Mouse (Mus musculus): ENCODE results near the gene Mapk6.

The Mapk6 gene

DNA sequence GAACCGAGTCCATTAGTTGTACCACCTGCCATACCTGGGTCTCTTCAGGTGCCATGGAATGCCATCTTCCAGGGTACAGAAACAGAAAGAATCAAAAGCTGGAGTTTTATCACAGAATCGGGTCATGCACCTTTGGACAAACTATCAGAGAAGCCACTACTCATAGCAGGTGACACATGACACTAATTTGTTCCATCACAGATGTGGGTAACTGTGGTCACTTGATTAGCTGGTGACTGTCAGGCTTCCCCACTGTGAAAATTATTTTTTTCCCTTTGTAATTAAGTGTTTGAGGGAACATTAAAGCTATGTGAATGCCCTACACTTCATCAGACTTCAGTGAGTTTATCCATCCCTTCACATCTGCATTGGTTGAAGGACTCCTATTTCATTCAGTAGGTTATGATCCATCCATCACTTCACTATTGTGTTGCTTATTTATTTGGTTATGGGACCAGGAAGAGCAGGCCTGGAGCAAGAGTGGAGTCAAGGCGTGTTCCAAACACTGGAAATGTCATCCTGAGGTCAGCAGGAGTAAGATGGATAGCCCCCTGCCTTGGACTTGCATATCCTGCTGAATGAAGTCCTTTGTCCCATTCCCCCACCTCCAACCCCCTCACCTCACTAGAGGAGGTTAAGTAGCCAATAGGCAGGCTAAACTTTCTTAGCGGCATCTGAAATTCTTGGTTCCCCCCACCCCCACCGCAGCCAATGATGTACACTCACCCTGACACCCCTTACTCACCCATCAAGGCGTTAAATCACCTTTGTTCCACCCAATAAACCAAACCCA, 14.7 kb upstream of the Mapk6 start:
- DNase-seq, result no peak

DNA sequence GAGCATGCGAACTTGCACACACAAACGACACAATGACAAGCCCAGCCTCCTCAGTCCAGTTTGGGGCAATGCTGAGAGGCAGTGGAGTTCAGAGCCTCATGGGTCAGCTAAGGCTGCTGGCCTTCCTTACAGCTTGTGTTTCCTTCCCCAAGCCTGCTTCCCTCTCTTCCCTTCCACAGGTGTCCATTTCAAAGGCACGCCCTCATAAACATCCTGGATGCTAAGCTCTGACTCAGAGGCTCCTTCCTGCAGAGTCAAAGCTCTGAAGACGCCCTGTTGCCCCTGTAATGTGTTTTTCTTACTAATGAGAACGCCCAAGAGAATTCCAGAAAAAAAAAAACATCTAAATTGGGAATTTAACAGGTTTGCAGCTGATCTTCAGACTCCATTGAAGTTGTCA, 13.9 kb upstream of the Mapk6 start:
- no peak for DNase-seq

DNA sequence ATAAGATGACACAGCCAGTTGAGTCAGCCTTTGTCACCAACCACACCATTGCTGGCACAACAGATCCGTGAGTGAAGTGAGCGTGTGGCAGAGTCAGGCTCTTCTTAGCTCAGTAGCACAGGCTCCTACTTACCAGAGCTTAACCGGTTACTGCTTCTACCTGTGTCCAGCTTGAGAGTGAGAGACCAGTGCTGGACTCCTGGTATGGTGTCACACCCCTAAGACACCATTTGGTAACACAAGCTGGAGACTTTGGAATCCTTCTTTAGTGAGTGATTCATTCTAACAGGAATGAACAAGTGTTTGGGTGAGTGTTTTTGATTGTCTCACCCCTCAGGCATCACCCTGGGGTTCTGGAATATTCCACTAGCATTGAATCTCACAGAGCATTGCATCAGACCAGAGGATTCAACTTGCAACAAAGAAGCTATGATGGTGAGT, 12.5 kb upstream of the Mapk6 start:
- no peak for DNase-seq

DNA sequence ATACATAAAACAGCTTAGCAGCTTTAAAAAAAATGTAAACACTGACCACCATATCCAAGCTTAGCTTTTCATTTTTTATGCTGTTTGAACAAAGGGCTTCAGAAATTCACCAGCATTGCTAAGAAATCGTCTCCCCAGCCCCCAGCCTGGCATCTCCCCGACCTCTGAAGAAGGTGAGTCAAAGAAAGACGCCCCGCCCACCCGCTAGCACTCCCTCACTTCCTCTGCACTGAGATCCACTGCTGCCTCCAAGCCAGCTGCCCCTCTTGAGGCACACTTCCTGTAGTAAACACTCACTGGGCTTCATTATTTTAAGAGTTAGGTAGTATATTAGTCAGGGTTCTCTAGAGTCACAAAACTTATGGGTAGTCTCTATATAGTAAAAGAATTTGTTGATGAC, 4.4 kb upstream of the Mapk6 start:
- no peak for DNase-seq

DNA sequence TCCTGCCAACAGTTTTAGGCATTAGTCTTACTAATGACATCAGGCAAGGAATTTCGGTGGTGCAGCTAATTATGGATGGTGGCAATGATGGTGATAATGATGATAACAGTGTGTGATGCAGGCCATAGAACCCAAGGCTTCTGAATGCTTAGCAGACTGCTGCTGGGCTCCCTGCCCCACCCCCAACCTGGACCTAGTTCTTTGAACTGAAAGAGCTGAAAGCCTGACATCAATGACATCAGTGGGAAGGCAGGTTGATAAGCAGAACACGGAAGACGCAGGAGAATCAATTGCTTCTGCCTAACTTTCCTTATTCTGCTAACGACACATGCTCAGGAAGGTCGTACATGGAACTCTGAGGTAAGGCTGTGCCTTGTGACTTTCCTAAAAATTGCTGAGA, 3.4 kb upstream of the Mapk6 start:
- no peak for DNase-seq

DNA sequence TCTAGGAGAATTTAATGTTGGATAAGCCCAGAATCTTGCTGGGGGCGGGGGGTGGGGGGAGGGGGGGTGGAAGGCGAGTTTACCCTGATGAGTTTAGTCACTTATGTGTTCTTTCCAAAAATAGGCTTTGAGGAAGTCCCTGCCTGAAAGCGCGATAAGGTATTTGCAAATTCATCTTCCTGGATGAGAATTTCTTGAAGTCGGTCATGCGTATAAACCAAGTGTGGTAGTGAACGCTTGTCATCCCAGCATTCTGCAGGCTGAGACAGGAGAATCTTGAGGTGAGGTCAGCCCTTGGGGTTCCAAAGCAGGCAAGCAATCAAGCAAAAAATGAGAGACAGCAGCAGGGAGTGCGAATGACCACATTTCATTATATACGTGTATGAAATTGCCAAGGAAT, 1.8 kb upstream of the Mapk6 start:
- DNase-seq, result no peak

DNA sequence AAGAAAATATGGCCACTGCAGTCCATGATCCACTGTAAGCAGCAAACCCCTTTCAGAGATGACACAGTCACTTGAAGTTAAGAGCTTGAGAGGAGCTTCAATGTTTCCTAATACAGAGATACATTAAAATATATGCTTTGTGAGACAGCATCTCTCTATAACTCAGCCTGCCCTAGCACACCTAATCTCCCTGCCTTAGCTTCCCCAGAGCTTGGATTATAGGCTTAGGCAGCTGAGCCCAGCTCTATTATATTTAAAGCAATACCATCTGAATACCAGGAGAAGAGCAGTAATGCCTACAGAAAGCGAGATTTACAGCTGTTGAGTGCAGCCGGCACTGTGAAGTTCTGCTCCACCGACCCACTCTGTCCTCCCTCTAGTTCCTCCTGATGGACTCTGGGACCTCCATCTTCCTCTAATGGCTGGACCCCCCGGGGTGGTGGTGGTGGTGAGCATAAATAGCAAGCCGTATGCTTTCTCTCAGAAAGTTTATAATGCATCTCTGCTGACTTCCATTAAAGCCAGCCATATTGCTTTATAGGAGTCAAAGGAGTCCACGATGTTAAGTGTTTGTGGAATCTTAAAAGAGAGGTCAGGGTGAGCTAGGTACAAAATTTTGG, 1.2 kb upstream of the Mapk6 start:
- DNase-seq, result no peak

DNA sequence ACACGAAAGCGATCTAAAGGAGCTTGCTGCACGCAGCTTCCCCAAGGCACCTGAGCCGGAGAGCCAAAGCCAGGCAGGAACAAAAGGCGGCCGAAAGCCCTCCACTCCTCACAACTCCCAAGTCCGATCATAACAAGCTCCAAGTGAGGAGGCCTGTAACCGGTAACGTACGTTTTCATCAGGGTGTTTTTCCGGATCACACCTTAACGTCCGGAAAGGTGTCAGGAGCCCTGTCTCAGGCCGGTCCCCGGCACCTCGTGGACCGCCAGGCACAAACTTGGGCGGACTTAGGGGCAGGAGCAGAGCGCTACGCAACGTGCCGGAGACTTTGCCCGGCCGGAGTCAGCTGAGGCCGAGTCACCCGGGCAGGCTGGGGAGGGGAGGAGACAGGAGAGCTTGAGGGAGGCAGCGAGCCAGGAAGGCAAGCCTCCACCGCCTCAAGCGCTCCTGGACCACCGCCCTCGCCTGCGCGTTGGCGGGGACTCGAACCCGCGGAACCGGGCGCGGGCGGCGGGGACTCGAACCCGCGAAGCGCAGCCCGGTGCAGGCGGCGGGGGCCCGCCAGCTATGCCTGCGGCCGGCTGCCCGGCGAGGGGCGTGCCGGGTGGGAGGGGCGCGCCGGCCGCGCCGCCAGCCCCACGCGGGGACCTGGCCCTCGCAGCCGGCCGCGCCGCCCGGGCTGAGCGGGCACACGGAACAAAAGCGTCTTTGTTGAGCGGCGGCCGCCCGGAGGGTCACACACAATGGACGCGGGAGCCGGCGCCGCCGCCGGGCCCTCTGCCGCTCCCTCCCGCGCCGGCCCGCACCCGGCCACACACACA, 564 bp downstream of the Mapk6 start:
- DNase-seq, result peak; percentile 69

DNA sequence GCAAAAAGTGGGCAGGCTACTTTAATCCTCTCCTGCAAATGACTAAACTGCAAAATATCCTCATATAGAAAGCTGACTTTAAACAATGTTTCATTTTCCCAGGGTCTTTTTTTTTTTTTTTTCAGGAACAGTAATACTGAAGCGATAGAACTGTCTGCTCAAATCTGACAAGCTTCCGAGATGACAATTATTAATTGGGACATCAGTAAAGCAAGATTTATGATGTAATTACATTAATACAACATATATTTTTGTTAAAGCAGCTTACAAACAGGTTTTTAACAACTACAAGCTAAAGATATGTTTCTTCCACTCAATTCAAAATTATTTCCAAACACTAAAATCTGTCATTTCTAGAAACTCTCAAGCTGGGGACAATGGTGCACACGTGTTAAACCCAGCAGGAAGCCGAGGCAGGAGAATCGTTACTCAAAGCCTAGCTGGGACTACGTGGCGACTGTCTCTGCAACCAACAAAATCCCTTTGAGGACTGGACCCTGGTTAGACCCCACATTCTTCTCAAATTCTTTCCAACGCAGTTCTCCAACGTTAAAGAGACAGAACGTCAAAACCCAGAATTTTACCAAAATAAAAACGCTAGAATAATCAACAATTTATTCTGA, 1.5 kb downstream of the Mapk6 start:
- DNase-seq, result no peak

DNA sequence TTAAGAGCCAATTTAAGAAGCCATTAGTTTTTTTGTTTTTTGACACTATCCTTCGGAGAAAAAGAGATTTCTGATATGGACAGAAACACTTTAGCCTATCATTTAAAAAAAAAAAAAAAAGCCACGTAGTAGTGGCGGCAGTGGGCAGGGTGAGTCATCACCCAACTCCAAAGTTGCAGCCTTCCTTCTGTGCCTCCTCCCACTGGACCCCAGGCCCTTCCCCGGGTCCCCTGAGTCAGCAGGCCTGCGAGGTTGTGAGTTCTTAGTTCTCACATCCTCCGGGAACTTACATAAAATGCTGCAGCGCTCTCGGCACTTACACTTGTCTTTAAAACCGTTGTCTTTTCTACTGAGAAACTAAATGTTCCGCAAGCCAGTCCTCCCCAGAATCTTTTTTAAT, 2.0 kb downstream of the Mapk6 start:
- DNase-seq, result peak; percentile 53

DNA sequence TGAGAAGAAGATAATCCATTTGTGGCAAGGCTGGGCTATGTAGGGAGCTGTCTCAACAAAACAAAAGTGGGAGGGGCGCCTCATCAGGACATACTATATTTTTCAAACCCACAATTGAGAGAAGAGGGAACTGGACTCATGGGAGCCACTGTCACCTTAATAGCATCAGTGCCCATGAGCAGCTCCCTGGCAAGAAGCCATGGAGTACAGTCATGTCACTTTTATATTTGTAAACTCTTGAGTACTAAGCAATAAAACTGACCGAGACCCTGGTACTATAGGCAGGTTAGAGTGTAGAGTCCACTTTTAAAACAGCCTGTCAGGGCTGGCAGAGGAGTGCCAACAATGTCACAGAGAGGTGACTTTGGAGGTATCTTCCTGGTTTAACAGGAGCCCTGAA, 3.7 kb downstream of the Mapk6 start:
- DNase-seq, result no peak

DNA sequence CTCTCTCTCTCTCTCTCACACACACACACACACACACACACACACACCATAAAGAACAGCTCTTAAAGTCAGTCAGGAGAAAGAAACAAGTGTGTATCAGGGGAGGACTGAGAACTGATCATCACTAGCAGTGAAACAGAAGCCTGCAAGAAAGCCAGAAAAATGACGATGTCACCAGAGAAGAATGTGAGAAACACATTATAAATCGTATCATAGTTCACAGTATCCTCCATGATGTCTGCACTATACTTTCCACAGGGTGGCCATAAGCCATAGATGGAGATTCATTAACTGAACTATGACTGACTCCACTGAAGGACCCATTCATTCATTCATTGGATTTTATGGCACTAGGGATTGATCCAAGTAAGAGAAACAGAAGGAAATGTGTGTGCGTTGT, 6.3 kb downstream of the Mapk6 start:
- DNase-seq, result no peak

DNA sequence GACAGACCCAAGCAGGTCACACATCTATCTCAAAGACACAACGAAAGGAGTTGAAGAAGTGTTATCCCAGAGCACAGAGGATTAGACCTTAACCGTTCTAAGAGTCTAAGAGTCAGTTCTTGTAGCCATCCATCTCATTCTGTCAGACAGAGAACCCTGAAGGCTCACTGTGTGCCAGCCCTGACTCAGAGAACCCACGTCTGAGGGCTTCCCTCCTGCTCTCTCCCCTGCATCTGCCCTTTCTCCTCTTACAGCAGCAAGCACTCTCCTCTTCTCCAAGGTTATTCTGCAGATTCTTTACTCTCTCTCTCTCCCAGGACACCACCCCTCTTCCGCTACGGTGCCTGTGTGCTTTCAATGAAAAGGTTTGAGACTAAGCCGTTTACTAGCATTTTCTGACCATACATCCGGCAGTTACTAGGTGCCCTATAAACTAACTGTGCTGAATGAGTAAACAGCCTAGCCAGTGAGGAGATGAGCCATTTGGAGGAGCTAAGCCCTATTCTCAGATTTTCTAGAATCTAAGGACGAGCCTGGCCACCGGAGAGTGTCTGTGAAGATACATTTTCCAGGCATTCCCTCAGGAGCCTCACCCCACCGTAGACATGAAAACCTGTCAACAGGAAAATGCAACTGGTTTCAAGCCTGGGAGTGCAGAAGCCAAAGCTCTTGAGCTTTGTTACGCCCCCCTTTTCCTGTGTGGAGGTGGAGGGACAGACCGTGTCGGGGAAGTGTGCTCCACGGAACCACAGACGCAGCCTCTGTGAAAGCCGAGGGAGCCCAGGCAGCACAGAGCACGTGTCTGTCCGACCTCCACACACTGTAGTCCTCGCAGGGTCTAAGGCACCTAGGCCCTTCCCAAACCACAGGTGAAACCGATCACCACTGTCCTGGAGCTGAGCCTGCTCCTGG, 8.0 kb downstream of the Mapk6 start:
- no peak for DNase-seq

DNA sequence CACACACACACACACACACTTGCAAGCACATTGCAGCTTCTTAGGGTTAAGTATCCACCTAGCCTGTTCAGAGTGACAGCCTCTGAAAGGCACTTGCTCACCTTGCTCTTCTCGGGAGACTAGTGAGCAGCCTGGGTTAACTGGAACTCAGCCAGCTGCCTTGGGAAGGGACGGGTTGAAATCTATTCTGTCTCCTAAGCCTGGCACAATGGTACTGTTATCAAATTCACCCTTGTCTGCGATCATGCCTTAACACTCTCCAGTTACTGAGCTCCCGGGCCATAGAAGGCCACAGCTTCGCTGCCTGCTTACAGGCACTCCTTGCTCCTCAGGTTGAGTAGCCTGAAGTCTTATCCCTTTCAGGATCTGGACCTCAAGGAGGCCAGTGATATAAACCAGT, 9.2 kb downstream of the Mapk6 start:
- no peak for DNase-seq

DNA sequence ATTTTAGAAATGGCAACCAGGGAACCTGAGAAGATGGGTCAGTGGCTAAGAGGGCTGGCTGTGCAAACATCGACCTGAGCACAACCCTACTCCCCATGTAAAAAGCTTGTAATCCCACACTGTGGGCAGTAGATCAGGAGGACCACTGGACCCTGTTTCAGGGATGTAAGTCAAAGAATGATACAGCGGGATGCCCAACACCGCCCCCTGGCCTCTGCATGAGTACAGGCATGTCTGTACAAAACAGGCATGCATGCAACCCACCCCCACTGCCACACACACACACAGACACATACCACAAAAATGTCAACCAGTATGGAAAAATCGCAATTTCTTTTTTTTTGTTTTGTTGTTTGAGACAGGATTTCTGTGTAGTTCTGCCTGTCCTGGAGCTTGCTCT, 10.7 kb downstream of the Mapk6 start:
- no peak for DNase-seq

DNA sequence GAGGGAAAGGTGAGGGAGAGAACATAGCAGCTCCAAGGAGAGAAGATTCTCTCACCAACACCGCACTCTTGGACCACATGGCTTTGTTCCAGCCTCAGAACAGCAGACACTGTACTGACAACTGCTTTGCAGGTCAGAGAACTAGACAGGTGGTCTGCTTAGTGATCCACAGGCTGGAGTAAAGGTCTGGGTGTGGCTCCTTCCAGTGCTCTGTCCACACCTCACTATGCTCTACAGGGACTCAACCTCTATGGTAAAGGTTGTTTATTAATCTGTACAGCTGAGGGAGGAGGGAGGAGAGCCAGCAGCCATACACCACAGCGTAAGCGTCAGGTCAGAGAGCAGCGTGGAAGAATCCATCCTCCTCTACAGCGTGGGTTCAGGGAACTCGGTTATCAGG, 13.8 kb downstream of the Mapk6 start:
- DNase-seq, result no peak

DNA sequence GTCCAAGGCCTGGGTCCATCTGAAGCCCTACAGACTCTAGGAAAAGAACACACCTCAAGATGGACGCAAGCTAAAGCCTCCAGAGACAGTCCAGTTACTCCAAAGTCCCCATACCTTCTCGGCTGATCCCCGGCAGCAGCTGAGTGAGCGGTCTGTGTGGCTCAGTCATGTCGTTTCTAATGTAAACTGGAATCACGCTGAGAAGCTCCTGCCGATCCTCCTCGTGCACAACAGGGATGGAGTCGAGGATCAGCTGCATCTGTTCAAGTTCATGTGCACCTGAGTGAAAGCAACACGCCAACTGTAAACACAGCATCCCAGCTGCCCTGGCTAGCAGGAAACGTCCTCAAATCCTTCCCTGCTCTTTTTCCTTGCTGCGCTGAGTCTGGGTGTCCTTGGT, 16.6 kb downstream of the Mapk6 start:
- no peak for DNase-seq

DNA sequence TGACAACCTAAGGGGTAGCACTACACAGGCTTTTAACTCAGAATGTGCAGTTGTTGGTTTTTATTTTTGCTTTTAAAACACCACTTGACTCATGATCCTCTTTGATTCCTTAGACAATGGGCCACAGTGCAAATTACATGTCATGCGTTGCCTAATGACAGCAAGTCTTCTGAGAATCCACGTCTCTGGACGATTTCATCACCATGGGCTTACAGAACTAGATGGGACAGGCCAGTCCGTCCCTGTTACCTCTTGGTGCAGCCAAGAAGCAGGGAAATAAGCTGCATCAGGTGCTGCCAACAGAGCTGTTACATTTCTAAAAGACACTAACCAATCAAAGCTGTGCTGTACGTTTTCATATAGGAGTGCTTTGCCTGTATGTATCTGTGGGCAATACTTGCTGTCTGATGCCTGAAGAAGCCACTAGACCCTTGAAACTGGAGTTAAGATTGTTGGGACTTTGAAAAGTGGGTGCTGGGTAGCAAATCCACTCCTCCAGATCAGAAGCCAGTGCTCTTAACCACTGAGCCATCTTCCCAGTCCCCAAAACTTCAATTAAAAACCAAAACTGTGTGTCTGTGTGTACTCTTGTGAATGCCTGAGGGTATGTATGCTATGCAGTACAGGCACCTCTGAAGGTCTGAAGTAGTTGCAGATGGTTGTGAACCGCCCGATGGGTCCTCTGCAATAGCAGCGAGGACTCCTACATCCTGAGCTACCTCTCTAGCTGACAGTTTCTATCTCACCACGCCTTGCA, 24.4 kb downstream of the Mapk6 start:
- DNase-seq, result no peak

DNA sequence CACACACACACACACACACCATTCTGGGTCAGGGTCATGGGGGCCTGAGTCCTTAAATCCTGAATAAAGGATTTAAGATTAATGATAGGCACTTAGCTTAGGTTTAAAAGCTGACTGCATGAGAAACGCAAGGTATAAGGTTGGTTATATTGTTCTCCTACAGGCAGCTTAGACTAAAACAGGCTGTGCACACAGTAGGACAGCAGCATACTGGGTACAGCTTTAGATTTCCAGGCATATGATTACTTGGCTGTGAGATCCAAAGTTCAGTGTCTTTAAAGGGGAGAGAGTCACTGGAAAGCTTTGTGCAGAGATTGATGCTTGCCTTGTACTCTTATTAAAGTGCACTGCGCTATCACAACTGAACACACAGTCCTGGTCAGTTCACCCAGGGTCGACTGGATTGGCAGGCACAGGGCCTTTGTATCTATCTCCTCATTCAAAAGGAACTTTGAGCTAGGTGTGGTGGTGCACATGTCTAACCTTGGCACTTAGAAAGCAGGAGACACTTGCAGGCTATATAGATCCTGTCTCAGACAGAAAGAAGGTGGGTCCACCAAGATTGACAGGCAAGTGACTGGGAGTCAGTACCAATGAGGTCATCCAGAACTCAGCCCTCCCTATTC, 25.4 kb downstream of the Mapk6 start:
- DNase-seq, result no peak

DNA sequence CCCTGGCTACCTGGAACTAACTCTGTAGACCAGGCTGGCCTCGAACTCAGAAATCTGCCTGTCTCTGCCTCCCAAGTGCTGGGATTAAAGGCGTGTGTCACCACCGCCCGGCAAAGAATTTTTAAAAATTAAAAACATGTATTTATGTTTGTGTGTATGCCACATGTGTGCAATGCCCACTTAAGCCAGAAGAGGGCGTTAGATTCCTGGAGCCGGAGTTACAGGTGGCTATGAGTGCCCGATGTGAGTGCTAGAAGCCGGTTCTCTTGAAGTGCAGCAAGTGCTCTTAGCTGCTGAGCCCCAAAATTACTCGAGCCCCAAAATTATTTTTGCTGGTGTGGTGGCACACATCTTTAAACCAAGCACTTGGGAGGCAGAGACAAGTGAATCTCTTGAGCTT, 26.0 kb downstream of the Mapk6 start:
- no peak for DNase-seq

DNA sequence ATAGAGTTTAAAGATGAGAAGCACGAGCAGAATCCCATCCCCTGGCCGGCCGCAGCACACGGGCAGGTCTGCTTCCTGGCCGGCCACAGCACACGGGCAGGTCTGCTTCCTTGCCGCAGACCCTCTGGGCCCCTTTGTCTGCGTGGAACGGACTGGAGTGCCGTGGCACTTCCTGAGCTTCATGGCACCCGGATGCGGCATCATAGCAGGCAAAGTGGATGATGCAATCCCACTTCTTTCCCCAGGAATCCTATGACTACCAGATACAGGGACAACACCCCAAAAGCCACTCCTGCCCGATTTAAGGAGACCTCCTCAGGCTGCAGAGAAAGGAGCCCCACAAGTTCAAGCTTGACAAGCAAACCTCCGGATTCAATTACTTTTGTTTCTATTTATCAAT, 27.0 kb downstream of the Mapk6 start:
- DNase-seq, result no peak
